ENCODE assay signal across 18 mouse cellular contexts in the genomic region with DNA sequence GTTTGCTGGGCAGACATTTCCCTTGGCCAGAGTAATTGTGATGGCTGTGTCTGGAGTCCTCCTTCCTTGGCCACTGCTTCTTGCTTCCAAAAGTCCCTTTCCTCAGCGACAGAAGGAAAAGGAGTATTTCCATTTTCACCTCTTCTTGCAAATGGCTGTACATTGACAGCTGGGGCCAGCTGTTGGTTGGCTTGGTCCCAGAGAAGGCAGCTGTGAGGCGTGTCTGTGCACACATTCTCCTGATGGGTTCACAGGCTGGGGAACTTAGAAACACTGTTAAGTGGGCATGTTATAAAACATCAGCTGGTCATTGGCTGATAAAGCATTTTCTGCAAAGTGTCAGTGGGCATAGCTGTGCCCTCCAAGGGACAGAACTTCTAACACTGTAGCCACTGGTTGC.
DNase-seq lines count a peak whose midpoint lies in the region; ATAC-seq lines count a peak whose summit lies in the region.
"Had no signal": no experiment of that assay in that cellular context is flagged by ENCODE, and none has a peak within 500 bp of the region (broad histone marks: within the 10 kb centered on the region; RNA-seq: fewer than 3 reads in every experiment).

No protein-coding gene starts in this region.

- no peaks in the 10 kb centered on the region for H3K27me3 ChIP-seq in embryonic facial prominence, embryonic 14.5 days (replicated peaks; ENCODE audit: control insufficient read depth, insufficient read depth, low read length)
- no peaks in the 10 kb centered on the region for H3K27me3 ChIP-seq in embryonic facial prominence, embryonic 10.5 days (replicated peaks; ENCODE audit: low read depth, poor library complexity, severe bottlenecking)
- no peaks in the 10 kb centered on the region for H3K27me3 ChIP-seq in liver, embryonic 11.5 days (replicated peaks; ENCODE audit: control insufficient read depth, insufficient read depth, low read length)
- H3K27me3 ChIP-seq: embryonic facial prominence, embryonic 13.5 days; liver, embryonic 15.5 days; Patski had no signal

- H3K36me3 ChIP-seq in embryonic facial prominence, embryonic 14.5 days (ENCODE audit: control insufficient read depth, insufficient read depth, low read length), result no peaks in the 10 kb centered on the region
- H3K36me3 ChIP-seq in embryonic facial prominence, embryonic 10.5 days (replicated peaks), result no peaks in the 10 kb centered on the region
- H3K36me3 ChIP-seq in liver, embryonic 11.5 days (ENCODE audit: control insufficient read depth, insufficient read depth, low read length), result no peaks in the 10 kb centered on the region
- H3K36me3 ChIP-seq: embryonic facial prominence, embryonic 13.5 days; liver, embryonic 15.5 days; midbrain, embryonic 10.5 days had no signal

- no peak overlapping the region for H3K27ac ChIP-seq in embryonic facial prominence, embryonic 14.5 days (replicated peaks; ENCODE audit: low read depth, low read length)
- H3K27ac ChIP-seq in embryonic facial prominence, embryonic 10.5 days (replicated peaks), result no peak overlapping the region
- H3K27ac ChIP-seq in liver, embryonic 11.5 days (ENCODE audit: low read depth, low read length), result no peak overlapping the region
- H3K27ac ChIP-seq: embryonic facial prominence, embryonic 13.5 days; liver, embryonic 15.5 days; midbrain, embryonic 10.5 days had no signal

- no peak overlapping the region for H3K9ac ChIP-seq in embryonic facial prominence, embryonic 14.5 days (ENCODE audit: low read depth, low read length)
- H3K9ac ChIP-seq in liver, embryonic 11.5 days (ENCODE audit: low read depth, low read length), result no peak overlapping the region
- H3K9ac ChIP-seq: embryonic facial prominence, embryonic 13.5 days; liver, embryonic 15.5 days had no signal

- peak; percentile 56 for DNase-seq in embryonic facial prominence, embryonic 14.5 days (ENCODE audit: low spot score)
- no peak for DNase-seq in embryonic facial prominence, embryonic 10.5 days (ENCODE audit: low spot score)
- DNase-seq in liver, result peak; percentile 13
- DNase-seq in liver, embryonic 11.5 days (ENCODE audit: low spot score), result no peak
- peak; percentile 28 for DNase-seq in kidney, adult 9 months
- peak; percentile 87 for DNase-seq in lung, postnatal 10 days
- DNase-seq in thymus, adult 18-20 months, result no peak
- no peak for DNase-seq in adrenal gland, adult 18-20 months (ENCODE audit: low spot score in 2 of 2)
- DNase-seq: adrenal gland, adult 2 months; cerebellum, adult 9-11 months; gastrocnemius, postnatal 14 days; right cerebral cortex, postnatal 4 days had no signal

- no peak overlapping the region for H3K4me3 ChIP-seq in embryonic facial prominence, embryonic 14.5 days (ENCODE audit: low read depth, low read length)
- no peak overlapping the region for H3K4me3 ChIP-seq in embryonic facial prominence, embryonic 10.5 days
- H3K4me3 ChIP-seq in liver, embryonic 11.5 days (ENCODE audit: low read depth, low read length), result no peak overlapping the region
- H3K4me3 ChIP-seq: embryonic facial prominence, embryonic 13.5 days; liver, embryonic 15.5 days; midbrain, embryonic 10.5 days; myocyte had no signal

- ATAC-seq in embryonic facial prominence, embryonic 14.5 days (ENCODE audit: low read depth), result no peak
- ATAC-seq in liver, embryonic 11.5 days (replicated peaks; ENCODE audit: low FRiP score), result no peak
- ATAC-seq: forebrain, embryonic 14.5 days; Patski had no signal

- H3K4me1 ChIP-seq in embryonic facial prominence, embryonic 14.5 days (ENCODE audit: control insufficient read depth, insufficient read depth, low read length), result no peaks in the 10 kb centered on the region
- no peaks in the 10 kb centered on the region for H3K4me1 ChIP-seq in embryonic facial prominence, embryonic 10.5 days
- H3K4me1 ChIP-seq in liver, embryonic 11.5 days (replicated peaks; ENCODE audit: control insufficient read depth, insufficient read depth, low read length), result no peaks in the 10 kb centered on the region
- H3K4me1 ChIP-seq: embryonic facial prominence, embryonic 13.5 days; liver, embryonic 15.5 days had no signal

- no peaks in the 10 kb centered on the region for H3K9me3 ChIP-seq in embryonic facial prominence, embryonic 14.5 days (ENCODE audit: control insufficient read depth, low read length)
- H3K9me3 ChIP-seq in embryonic facial prominence, embryonic 10.5 days, result no peaks in the 10 kb centered on the region
- H3K9me3 ChIP-seq in liver, embryonic 11.5 days (ENCODE audit: control insufficient read depth, low read length), result no peaks in the 10 kb centered on the region
- H3K9me3 ChIP-seq: embryonic facial prominence, embryonic 13.5 days; liver, embryonic 15.5 days; midbrain, embryonic 10.5 days had no signal

- WGBS in embryonic facial prominence, embryonic 14.5 days, result 68% methylated on average over 2 of the region's 2 CpGs
- 89% methylated on average over 2 of the region's 2 CpGs for WGBS in embryonic facial prominence, embryonic 10.5 days
- 62% methylated on average over 2 of the region's 2 CpGs for WGBS in liver, embryonic 11.5 days

- H3K4me2 ChIP-seq in embryonic facial prominence, embryonic 14.5 days (ENCODE audit: low read depth, low read length), result no peak overlapping the region
- H3K4me2 ChIP-seq in liver, embryonic 11.5 days, result no peak overlapping the region
- H3K4me2 ChIP-seq: embryonic facial prominence, embryonic 13.5 days; liver, embryonic 15.5 days had no signal

Comparison
In these comparisons a context has a peak if more than half of its experiments do, and no peak if none do; other contexts are left out.
1. DNase-seq: peak in embryonic facial prominence, embryonic 14.5 days (single experiment), liver (single experiment), kidney, adult 9 months (single experiment) and lung, postnatal 10 days (single experiment); none in embryonic facial prominence, embryonic 10.5 days (single experiment), liver, embryonic 11.5 days (single experiment), thymus, adult 18-20 months (0 of 2) and adrenal gland, adult 18-20 months (0 of 2).